Mouse (Mus musculus) kidney, postnatal 36 days (tissue): ENCODE measurements at regions not wholly inside any gene's neighbourhood (a gene's known extent, or its start where the extent isn't known, plus 50 kb on each side); places are given as distances from the start of the nearest gene placed in this dataset.

Source experiments
- DNase-seq, 2 experiments: peaks; one replicate each; pipeline ENCODE4 v3.0.0; 2021 to 2022; ENCODE audit warnings: mixed read lengths in 2 of 2

- no peak for DNase-seq
Measured at GRCm38 (mm10) chr3:45523281-45523680, 145.1 kb downstream of the Pcdh10 start.

DNA sequence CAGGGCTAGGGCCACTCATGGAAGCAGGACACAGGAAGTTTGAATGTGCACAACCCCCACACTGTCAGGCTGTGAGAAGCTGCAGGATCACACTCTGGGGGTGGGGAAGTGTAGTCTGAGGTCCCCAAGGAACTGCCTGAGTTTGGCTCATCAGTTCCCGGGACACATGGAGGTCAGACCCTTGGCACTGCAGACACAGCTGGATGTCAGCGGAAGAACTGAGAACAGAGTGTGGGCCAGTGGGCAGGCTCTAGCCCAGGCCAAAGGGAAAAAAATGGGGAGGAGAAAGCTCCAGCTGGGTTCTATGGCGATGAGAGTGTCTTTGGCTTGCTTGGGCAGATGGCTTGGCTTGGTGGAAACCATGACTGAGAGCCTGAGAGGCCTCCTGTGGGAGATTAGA lies 168.9 kb downstream of the Pcdh10 start:
- DNase-seq: no peak

DNA sequence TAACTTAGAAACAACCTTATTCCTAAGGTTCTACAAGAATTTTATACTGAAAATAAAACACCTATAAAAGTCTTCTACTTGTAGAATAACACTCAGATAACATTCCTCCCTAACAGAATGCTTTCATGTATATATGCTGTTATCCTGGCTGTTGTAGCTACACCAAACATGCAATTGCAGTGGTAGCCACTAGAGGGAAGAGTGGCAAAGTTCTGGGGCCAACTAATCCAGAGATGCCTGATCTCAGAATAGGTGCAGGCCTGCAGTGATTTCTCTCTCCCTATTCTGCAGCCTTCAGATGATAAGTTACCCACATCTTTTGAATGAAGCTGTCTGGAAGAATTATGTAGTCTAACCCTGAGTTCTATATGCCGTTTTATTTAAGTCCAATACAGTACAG lies 177.5 kb downstream of the Pcdh10 start:
- DNase-seq: peak; percentile 11 to 65

GRCm38 (mm10) chr3:45572995-45573394 lies 194.8 kb downstream of the Pcdh10 start:
- no peak for DNase-seq

GRCm38 (mm10) chr3:45577035-45577434 lies 198.8 kb downstream of the Pcdh10 start:
- no peak for DNase-seq

DNA sequence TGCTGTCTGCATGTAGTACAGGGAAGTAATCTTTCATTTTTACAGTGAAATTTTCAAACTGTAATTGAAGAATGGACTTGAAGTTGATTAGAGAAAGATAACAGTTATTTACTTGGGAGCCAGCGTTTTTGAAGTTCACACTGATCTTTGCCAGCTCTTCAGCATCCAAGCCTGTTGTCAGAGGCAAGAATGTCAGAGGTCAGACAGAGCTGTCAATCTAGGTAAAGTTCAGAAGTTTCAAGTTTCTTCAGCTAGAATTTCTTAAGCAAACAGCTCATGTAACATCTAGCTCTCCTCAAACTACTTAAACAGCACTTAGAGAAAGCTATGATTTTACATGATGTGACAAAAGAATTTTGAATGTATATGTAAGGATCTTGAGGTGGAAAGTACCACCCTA lies 215.4 kb downstream of the Pcdh10 start:
- DNase-seq: no peak

GRCm38 (mm10) chr3:45602278-45602677 lies 224.1 kb downstream of the Pcdh10 start:
- DNase-seq: no peak

- no peak for DNase-seq
Measured at GRCm38 (mm10) chr3:45603151-45603550, 225.0 kb downstream of the Pcdh10 start.

DNA sequence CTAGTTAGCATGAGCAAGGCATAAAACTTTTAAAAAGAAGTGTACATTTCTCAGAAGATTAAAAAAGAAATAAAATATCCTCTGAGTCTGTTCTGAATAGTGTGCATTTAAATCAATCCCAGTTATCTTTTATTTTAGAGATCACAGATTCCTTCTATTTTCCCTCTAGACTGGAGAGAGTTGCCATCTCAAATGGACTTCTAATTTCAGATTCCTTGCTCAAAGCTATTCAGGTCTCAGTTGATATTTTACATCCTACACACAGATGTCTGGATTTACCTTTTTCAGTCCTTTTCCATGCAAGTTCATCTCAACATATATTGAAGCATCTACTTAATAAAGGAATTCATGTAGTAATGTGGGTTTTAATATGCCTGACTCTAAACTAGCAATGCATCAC lies 242.5 kb downstream of the Pcdh10 start:
- DNase-seq: no peak

DNA sequence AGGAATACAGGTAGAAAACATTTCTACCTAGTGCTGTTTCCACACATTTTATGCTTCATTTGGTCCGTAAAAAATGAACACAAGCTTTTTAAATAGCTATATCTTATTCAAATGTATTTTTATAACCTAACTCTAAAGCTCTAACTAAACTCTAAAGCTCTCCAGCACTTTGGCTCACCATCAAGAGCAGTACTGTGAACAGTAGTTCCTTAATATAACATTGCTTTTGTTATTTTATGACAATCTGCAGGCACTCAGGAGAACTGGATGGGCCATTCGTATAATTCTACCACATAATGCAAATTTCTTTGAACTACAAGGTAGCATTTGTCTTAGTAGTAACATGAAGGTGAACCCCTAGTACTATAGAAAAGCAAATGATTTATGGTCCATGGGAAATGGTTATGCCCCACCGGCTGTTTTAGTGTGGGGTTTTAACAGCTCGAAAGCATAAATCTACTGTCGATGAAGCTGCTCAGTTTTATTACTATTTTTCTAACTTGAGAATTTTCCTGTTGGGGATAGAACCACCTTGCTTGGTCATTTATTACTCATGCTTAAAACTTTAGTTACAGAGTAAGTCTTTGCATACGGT lies 267.8 kb downstream of the Pcdh10 start:
- no peak for DNase-seq

GRCm38 (mm10) chr3:45649361-45649760 lies 271.2 kb downstream of the Pcdh10 start:
- no peak for DNase-seq

DNA sequence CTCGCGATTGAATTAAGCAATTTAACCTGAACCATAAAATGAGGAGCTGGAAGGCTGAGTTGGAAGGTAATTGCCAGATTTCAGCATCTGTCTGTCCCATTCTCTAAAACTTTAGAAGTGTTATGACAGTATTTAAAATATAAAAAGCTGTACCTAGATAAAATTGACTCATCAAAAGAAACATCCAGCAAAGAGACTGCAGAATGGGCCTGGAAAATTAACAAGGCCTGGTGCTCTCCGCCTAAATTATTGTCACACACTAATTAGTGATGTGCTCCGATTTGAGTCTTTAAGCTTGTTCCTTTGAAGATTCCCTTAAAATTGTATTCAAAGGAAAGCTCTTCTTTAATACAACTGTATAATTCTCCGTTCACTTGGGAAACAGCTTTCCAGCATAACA lies 278.8 kb downstream of the Pcdh10 start:
- DNase-seq: no peak

- no peak for DNase-seq
Measured at GRCm38 (mm10) chr3:45658093-45658776, 280.0 kb downstream of the Pcdh10 start.

- no peak for DNase-seq
Measured at GRCm38 (mm10) chr3:45659052-45659451, 280.9 kb downstream of the Pcdh10 start.

DNA sequence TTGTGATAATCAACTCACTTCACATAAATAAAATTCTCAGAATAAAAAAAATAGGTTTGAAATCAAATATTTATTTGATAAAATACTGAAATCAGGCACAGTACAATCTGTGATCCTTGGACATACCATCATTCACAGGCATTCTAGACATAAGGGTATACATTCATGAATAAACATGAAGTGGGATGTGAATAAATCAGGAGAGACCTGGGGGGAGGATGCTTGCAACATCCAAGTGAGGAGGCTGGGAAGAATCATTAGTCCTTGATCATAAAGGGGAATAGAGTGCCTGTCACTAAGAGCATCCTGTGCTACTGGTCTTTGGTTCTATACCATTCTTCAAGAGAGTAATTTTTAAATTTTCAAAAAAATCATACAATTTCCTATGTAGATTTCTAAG lies 292.2 kb downstream of the Pcdh10 start:
- DNase-seq: no peak

DNA sequence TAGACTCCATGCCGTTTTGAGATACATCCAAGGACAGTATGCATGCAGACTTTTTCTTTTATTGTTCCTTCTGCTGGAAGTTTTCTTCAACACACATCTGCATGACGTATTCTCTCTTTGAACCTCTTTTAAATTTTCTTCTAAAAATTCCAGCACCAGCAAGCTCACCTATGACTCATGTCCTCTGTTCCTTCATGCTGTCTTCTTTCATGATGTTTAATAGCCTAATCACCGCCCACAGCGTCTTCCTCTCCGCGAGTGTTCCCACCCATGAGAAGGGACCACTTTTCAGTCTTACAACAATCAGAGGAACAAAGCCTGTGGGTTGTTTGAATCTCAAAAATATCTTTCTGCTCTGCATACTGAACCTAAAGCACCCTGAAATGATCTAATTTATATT lies 299.5 kb downstream of the Pcdh10 start:
- no peak for DNase-seq

DNA sequence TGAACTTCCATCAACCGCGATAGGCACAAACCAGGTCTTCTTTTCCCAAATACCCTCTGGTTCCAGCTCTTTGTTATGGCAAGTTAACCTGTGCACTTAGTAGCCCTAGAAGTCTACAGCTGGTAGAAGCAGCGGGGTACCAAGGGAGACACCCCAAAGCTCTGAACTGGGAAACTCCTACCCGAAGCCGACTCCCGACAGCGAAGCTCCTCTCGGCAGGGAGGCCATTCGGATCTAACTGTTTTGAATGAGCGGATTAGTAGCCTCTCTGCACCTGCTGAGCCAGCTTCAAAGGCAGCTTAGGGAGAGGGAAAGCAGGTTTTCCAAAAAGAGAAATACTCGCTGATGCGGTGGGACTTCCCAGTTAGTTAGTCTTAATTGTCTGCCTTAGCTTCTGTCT lies 303.2 kb downstream of the Pcdh10 start:
- peak in 1 of 2 experiments; percentile 1 for DNase-seq

DNA sequence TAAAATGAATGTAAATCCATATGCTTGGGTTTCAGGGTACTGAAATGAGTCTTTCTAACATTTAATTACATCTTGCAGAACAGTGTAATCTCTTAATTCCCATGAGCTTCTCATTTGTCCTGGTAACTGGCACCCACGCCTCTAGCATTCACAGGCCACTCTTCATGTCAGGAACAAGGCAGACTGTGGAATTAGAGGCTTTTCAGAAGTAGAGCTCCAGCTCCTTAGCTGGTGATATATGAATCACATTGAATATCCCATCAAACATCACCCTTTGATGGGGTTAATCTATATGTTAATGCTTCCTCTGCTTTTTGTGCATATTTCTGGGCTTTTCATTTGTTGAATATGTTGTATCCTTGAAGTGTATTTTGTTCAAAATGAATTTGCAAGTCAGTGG lies 329.7 kb downstream of the Pcdh10 start:
- no peak for DNase-seq
